Mouse (Mus musculus) kidney, adult 2 months (tissue): Measurements from ENCODE around the gene Prr12.

Source experiments
- CTCF ChIP-seq: fragments of 200-500 bp; conservative IDR thresholded peaks from 2 replicates; pipeline ENCODE4 v1.5.1; 2011; ENCODE audit warnings: low read depth, mild to moderate bottlenecking, control low read depth, low read length, moderate library complexity, mixed read lengths; ENCODE audit not compliant: insufficient read depth, insufficient read length
- POLR2A ChIP-seq: fragments of 200-500 bp; IDR thresholded peaks from one replicate; pipeline ENCODE4 v1.6.1; 2011; ENCODE audit warnings: low read depth, low read length, control low read depth

DNA sequence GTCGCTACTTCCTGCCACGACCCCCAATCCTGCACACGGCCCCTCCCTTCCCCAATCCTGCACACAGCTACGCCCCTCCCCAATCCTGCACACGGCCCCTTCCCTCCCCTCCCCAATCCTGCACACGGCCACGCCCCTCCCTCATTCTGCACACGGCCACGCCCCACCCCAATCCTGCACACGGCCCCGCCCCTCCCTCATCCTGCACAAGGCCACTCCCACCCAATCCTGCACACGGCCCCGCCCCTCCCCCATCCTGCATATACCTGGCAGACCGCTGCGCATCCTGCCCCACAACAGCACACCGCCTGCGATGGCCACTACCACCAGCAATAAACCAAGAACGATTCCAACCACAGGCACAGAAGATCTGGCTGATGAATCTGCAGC is 40.8 kb upstream of the Prr12 start:
- TF ChIP-seq POLR2A, result no peak
- TF ChIP-seq CTCF, result no peak
